Mouse (Mus musculus) ovary, postnatal 36 days (tissue): Measurements from ENCODE around the gene Fgfr2.
A peak's percentile ranks its signal among the peaks of the same experiment; 100 is the strongest.

Source experiments
- DNase-seq: peaks from one replicate; pipeline ENCODE4 v3.0.0; 2022; ENCODE audit warnings: low spot score, mixed read lengths

The Fgfr2 gene

DNA sequence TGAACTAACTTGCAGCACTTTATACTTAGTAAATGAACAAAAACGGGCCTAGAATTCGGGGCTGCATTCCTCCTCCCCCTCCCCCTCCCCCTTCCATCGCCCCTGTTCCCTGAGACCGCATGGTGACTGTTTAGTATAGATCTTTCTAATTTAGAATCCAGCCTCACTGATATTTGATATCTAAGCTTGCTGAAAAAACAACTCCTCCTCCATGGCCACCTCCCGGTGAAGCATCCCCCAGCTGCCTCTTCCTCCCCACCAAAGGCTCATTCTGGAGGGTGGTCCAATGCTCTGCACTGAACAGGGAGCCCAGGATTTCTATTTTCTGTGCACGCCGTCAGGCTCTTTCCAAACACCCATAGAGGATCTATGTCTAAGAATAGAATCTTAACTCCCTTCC lies 1804.8 kb downstream of the Fgfr2 start:
- no peak for DNase-seq

GRCm38 (mm10) chr7:131317587-131317986 lies 1805.6 kb downstream of the Fgfr2 start:
- no peak for DNase-seq

- no peak for DNase-seq
These were observed 1808.7 kb downstream of the Fgfr2 start for GRCm38 (mm10) chr7:131314493-131314892.

GRCm38 (mm10) chr7:131306733-131307132 lies 1816.4 kb downstream of the Fgfr2 start:
- DNase-seq = no peak

GRCm38 (mm10) chr7:131303340-131303739 lies 1819.8 kb downstream of the Fgfr2 start:
- DNase-seq = no peak

DNA sequence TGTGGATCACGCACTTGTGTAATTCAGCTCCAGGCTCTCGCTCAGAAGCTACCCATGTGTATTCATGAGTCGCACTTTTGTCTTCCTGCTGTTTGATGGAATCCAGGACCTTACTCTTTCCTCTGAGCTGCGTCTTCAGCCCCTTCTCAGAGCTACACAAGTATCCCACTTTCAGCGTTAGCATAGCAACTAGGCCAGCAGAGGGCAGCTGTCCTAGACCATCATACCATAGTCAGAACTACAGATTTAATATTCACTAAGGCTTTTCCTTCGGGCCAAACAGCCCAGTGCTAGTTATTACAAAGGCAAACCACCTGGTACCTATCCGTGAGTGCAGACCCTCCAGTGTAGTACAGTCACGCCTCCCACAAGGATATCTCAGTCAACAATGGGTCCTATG lies 1826.0 kb downstream of the Fgfr2 start:
- DNase-seq = no peak

DNA sequence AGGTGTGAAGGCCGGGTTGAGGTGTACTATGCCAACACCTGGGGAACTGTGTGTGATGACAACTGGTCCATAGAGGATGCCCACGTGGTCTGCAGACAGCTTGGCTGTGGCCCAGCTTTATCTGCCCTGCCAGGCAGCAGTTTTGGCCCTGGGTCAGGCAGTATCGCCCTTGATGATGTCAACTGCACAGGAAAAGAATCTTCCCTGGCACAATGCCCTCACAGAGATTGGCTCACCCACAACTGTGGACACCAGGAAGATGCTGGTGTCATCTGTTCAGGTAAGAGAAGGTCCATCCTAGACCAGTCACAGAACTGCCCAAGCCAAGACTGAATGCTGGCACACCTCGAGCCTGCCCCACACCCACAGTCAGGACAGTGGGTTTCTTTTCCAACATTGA lies 1857.3 kb downstream of the Fgfr2 start:
- no peak for DNase-seq

- DNase-seq = no peak
These were observed 1858.9 kb downstream of the Fgfr2 start for GRCm38 (mm10) chr7:131264251-131264650.

DNA sequence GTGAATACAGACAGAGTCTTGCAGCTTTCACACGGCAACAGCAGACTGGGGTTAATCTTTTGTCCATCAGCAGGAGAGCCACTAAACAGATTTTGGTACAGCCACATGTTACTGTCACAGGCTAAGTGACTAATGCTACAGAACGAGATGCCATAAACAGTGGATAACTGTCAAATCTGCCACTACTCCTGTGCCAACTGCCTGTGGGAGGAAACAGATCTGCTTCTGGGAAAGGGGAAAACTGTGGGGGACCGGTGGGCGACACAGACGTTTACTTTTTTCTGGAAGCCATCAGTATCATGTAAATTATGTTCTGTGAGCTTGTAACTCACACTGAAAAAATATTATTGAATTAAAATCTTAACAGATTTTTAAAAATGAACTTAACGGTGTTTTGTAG lies 1862.2 kb downstream of the Fgfr2 start:
- DNase-seq = no peak

DNA sequence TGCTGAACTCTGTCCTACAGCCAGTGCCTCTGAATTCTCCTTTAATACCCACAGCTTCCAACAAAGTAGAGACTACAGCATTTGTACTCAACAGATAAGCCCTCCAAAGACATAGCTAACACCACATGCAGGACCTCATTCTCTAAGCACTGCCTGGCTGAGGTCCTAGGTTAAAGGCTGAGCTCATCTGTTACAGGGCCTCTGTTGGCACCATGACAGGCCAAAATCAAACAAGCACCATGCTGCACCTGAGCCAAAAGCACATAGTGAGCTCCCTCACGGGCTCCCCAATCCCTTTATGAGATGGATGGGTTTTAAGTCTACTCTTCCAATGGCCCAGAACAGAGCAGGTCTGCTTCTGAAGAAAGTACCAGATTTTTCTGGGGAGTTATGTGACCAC lies 1865.8 kb downstream of the Fgfr2 start:
- no peak for DNase-seq

DNA sequence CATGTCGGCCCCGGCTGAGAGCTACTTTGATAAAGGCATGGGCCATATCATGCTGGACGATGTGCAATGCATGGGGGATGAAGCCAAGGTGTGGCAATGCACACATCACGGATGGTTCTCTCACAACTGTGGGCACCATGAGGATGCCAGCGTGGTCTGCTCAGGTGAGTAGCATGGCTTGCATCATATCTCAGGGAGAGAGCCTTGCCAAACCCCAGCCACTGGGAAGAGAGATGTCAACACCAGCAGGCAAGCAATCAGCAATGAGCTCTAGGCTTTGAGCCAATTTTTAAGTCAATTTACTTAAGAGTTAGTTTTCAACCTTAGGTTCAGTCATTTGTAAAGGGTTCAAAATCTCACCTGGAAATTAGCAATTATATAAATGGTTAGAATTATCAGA lies 1866.3 kb downstream of the Fgfr2 start:
- no peak for DNase-seq

DNA sequence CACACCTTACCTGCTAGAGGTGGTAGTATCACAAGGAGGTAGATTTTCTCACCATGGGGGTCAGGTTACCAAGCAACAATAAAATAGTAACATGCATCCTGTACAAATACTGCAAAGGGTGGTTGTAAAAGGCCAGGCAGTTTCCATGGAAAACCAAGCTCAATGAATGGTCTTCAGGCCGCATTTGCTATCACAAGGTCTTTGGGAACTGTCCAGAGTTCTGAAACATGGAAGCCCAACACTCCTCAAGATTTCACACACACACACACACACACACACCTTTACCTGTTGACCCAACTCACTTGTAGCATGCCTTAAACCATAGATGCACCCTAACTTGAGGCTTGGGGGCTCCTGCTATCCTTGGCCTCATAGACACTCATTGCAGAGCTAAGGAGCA lies 1878.2 kb downstream of the Fgfr2 start:
- DNase-seq = no peak

- no peak for DNase-seq
These were observed 1887.1 kb downstream of the Fgfr2 start for GRCm38 (mm10) chr7:131236091-131236490.

- DNase-seq = no peak
These were observed 1900.1 kb downstream of the Fgfr2 start for GRCm38 (mm10) chr7:131223086-131223485.

- no peak for DNase-seq
These were observed 1935.2 kb downstream of the Fgfr2 start for GRCm38 (mm10) chr7:131187996-131188395.

DNA sequence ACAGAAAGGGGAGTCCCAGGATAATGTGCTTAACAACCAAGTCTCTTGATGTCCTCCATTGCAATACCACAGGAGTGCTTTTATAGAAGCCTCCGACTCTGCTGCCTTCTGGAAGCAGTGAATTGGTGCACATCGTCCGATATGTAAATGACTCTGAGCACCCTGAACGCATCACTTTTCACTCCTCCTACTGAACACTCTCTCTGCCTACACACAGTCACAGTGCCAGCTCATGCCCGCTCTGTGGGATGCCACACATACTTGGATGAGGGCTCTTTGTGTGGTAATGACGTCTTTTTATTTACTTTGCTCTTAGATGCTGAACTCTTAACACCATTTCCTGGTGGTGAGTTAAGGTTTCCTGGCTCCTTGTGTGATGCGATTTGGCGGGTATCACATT lies 1936.1 kb downstream of the Fgfr2 start:
- DNase-seq = no peak

DNA sequence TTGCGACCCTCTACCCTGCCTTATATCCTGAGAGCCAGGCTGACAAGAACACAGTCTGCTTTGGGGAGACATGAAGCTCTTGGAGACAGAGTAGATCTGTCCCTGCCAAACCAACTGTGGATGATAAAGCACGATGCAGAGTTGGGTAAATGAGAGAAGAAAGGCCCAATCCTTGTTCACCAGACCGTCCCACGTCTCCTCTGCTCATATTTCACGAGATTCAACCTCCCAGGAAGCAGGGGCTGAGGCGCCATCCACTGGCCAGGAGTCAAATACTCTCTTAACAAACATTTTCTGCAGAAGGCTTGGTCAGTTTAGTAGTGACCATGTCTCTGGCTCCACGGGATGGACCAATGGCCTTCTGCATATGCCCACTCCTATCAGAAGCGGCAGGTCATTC lies 1938.8 kb downstream of the Fgfr2 start:
- DNase-seq = no peak

- peak; percentile 36 for DNase-seq
These were observed 1940.5 kb downstream of the Fgfr2 start for GRCm38 (mm10) chr7:131182685-131183084.

GRCm38 (mm10) chr7:131174121-131174520 lies 1949.0 kb downstream of the Fgfr2 start, which contains the start of gene 5430419D17Rik:
TSS of gene 5430419D17Rik (plus strand) at chr7:131174402.
- no peak for DNase-seq

DNA sequence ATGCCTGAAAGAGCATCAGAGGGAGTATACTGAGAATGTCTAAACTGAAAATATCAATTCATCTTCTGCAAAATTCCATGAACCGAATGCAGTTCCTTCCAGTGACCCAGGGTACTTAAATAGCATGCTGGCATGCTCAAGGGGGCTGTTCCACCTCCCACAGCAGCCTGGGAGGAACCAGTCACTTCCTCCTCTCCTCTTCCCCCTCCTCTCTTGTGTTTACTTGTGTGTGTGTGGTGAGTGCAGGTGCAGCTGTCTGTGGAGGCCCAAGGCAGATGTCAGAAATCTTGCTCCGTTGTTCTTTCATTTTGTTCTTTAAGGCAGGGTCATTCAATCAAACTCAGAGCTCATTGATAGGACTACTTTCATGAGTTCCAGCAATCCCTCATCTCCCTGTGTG lies 1954.1 kb downstream of the Fgfr2 start:
- no peak for DNase-seq

DNA sequence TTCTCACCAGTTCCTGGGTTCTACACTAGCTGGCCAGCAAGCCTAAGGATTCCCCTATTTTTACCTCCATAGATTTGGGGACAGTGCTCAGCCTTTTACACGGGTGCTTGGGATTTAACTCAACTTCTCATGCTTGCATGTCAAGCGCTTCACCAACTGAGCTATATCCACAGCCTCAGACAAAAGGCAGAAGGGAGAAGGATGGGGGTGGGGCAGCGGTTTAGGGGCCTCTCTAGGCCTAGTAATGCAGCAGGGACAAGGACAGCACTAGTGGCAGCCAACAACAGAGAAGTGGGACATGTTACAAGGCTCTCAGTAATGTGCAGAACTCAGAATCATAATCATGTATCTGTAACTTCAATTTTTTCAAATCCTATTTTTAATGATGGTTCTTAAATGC lies 1955.4 kb downstream of the Fgfr2 start:
- no peak for DNase-seq

- DNase-seq = no peak
These were observed 1960.9 kb downstream of the Fgfr2 start for GRCm38 (mm10) chr7:131162251-131162650.

DNA sequence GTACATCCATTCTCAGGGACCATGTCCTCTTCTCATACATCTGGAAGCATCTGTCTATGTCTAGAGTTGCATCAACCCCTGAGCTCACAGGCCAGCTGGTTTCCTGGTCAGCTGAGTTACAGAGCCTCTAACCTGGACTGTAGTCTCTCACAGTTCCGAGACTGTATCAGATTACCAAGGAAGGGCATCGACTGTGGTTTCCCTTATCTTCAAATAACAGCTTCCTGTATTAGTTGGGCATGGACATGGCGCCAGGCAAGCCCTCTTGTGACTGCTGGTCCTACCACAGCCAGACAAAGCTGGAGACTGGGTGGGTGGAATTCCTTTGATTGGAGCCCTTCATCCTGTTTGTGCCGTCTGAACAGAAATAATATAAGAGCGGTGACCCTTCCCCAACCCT lies 1970.1 kb downstream of the Fgfr2 start:
- no peak for DNase-seq

GRCm38 (mm10) chr7:131150179-131150578 lies 1973.0 kb downstream of the Fgfr2 start:
- DNase-seq = no peak

GRCm38 (mm10) chr7:131146214-131146613 lies 1976.9 kb downstream of the Fgfr2 start, which contains the start of gene 4933402N03Rik:
TSS of gene 4933402N03Rik (minus strand) at chr7:131146314.
- DNase-seq = no peak
